Mouse (Mus musculus) gastrocnemius, adult 18-20 months (tissue): ENCODE measurements around the gene Itpkb. TPM values are rescaled to one million over a fixed set of nuclear protein-coding genes. Genes with fewer than 3 reads are reported as not detected.

ENCODE experiments used
- DNase-seq: peaks from one replicate; pipeline ENCODE4 v3.0.0; 2021; ENCODE audit warnings: low spot score
- total RNA-seq, 2 experiments: library from RNA; stranded (reverse); gene quantifications; 2 replicates each; pipeline ENCODE4 v1.2.3; 2021

The Itpkb gene
- total RNA-seq, 2 experiments from 2014 or later: 11.3 to 21.8 TPM

DNA sequence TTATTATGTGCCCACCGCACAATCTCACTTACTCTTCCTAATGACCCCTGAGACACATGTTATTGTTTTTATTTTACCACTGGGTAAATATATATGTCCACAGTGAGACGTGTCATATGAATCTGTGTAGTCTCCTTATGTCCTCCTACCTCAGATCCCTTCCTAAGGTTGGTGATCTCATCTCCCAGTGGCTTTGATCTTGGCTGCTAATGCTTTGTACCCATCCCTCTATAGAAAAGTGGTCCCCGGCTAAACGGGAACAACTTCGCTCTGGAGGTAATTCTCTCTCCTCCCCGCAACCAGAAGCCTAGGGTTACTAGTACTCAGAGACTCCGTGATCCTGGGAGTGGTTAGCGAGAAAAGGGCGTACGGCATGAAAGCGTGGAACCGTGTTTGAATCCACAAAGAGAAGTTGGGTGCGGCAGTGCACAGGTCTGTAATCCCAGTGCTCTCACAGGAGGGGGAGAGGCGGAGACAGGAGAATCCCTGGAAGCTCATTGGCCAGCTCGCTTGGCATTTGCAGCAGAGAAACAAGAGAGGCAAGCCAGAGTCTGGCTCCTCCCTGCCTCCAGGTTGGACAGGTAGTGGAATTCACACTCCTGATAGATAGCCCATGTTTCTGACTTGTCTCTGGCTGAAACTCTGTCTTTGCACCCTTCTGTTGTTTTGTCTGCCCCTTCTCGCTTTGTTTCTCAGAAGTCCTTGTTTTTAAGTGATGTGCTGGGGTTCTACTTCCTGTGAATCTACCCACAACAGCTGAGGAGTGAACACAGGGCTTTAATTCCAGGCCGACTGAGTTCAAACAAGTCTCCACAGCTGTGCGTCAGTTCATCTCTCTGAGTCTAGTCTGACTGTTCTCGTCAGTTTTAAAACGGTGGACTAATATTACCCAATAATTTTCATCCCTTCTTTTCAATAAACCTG is 16.5 kb upstream of the Itpkb start:
- DNase-seq: no peak

- DNase-seq: no peak
Observed at GRCm38 (mm10) chr1:180314641-180315040, 15.6 kb upstream of the Itpkb start.

- no peak for DNase-seq
Observed at GRCm38 (mm10) chr1:180315127-180315526, 15.2 kb upstream of the Itpkb start.

- DNase-seq: no peak
Observed at GRCm38 (mm10) chr1:180317450-180317849, 12.8 kb upstream of the Itpkb start.

DNA sequence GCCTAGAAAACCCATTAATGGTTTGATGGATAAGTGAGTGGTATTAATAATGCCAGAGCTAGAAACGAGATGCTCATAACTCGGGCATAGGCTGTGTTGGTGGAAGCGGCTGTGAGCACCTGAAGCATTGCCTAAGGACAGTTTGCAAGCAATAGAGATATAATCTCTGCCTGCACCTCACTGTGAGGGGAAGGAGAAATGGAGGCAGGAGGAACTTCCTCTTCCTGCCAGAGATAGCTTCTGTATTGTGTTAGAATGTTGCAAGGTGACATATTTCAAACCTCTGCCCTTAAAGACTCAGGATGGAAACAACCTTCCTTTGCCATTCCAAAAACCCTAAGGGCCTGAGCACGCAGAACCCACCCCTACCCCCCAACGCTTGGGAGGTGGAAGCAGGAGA is 11.9 kb upstream of the Itpkb start:
- no peak for DNase-seq

DNA sequence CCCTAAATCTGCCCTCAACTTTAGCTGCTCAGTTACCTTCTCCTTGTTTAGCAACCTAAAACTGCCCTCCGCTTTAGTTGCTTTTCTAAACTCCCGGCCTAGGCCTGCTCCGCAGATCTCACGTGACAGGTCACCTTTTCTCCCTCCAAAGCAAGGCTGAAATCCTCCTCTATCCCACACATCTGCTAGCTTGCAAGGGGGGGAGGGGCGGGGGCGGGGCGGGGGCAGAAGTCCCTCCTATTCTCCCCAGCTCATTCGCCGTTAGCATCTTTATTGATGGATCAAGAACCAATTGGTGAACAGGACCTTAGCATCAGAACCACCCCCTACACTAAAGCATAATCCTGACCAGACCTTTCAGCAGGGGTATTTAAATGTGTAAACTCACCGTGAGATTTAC is 10.4 kb upstream of the Itpkb start:
- DNase-seq: no peak

DNA sequence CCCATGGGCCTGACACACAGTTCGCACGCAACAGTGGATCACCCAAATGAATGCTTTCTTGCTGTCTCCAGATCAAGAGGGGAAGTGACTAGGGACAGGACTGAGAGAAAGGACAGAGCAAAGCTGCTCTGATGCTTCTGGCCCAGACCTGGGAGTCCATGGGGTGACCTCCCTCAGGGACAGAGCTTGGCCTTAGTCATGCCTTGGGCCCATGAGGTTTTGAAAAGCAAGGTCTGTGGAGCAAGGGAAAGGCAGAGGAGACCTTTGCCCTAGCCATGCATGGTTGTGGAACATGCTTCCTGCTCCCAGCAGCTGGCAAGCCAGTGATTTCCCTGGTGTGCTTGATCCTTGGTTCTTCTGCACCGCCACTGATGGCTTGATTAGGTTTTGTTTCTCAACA is 7.4 kb upstream of the Itpkb start:
- no peak for DNase-seq

DNA sequence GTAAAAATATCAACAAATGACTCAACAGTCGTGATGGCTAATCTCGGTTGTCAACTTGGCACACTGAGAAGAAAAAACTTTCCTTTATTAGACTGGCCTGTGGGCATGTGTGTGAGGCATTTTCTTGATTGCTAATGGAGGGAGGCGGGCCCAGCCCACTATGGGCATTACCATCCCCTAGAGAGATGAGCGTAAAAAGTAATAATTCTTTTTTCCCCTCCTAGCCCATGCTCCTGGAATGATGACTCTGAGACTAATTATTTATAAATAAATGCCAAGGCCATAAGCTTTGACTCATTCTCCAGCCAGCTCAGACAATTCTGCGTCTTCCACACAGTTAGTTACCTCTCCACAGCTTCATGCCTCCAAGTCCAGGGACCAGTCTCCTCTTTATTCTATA is 6.8 kb upstream of the Itpkb start:
- DNase-seq: no peak

GRCm38 (mm10) chr1:180324271-180324670 is 6.0 kb upstream of the Itpkb start:
- DNase-seq: no peak

- DNase-seq: no peak
Observed at GRCm38 (mm10) chr1:180328794-180329665, 1.3 kb upstream of the Itpkb start.

- DNase-seq: no peak
Observed at GRCm38 (mm10) chr1:180329706-180330105, 579 bp upstream of the Itpkb start.

GRCm38 (mm10) chr1:180330707-180331545 is 641 bp downstream of the Itpkb start:
- DNase-seq: no peak

DNA sequence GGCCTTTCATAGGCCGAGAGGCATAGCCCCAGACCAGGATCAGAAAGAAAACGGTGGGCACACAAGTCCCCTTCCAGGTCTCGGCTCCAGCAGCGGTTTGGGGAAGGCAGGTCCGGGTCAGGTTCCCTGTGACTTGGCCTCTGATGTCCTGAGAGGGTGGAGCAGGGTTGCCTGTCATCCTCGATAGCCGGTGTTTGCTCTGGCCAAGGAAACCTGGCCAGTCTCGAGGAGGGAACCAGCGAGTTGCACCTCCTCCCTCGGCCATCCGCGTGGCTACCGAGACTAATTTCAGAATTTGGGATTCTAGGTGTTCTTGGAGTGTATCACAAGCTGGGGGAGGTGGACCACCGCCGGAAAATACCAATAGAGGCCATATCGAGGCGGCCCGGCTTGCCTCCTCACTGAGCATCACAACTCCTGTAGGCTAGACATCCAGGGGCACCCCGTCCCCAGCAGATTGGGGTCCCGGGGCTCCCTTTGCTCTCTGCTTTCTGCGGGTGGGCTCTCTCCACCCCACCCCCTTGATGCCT is 1.3 kb downstream of the Itpkb start:
- no peak for DNase-seq

GRCm38 (mm10) chr1:180332076-180332927 is 2.0 kb downstream of the Itpkb start:
- DNase-seq: no peak

DNA sequence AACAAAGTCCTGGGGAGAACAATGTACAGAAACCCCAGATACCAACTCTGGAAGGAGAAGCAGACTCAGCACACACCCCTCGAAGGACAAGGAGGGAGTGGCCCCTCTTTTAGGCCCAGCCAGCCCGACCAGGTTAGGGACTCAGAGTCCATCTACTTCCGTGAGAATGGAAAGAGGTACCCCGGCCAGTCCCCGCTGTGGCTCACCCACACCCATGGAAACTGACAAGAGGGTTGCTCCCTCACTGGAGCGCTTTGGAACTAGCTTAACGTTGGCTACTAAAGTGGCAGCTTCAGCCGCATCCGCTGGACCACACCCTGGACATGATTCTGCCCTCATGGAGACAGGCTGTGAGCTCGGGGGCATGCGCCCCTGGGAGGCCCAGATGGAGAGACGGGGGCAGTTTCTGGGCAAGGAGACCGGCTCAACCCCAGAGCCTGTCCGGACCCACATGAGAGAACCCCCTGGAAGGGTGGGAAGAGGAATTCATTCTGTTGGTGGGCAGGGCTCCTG is 2.7 kb downstream of the Itpkb start:
- no peak for DNase-seq

GRCm38 (mm10) chr1:180333588-180333987 is 3.3 kb downstream of the Itpkb start:
- no peak for DNase-seq

DNA sequence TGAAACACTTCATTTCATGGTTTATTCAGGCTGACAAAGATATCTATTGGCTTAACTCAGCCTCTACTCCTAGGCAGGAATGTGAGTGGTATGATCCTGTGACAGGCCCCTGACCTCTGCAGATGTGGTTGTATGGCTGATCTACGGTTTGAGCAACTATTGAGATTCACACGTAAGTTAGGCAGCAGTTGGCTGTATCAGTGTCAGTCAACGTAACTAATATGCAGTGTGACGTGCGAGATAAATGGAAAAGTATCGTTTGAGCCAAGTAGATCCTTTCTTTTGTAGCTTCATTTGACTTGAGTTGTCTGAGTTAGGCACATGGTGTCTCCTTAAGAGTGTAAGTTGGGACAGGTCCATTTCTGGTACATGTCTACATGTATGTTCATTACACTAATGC is 4.3 kb downstream of the Itpkb start:
- DNase-seq: no peak

DNA sequence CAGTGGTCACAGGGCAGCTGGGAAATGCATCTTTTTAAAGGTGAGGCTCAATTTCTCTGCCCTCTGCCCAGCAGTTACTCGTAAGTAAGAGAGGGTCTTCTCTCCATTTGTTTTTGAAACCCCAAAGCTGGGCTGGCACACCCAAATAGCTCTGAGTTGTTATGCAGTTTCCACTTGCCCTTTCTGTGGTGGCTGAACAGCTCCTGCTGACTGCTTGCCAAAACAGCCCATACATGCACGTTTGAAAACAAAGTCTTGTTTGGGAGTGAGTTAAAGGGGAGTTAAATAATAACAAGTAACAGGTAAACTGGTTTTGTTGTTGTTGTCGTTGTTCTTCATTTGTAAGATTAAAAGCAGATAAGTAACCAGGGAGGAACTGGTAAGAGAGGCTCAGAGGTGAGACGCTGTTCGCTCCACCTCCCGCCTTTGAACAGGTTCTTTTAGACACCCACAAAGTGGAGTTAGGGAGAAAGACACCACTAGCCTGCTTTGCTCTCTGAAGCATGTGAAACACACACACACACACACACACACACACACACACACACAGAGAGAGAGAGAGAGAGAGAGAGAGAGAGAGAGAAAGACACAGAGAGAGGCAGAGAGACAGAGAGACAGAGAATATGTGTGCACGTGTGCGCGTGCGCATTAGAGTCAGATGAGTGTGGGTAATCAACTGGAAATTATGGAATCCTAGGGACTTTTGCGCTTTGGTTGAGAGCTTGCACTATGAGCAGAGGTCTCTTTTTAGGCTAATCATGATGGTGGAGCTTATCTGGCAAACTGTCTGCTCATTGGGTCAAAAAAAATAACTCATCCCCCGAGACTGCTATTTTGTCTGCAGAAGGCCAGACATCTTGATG is 5.5 kb downstream of the Itpkb start:
- DNase-seq: no peak

- DNase-seq: no peak
Observed at GRCm38 (mm10) chr1:180338358-180338757, 8.1 kb downstream of the Itpkb start.
